Mouse (Mus musculus) stomach, embryonic 14.5 days (tissue): Measurements from ENCODE around the gene Ccp110. TPM values are rescaled to one million over a fixed set of nuclear protein-coding genes. Genes with fewer than 3 reads are reported as not detected.
A peak's percentile ranks its signal among the peaks of the same experiment; 100 is the strongest.

ENCODE experiments used
- ATAC-seq: fragments of 200-750 bp; cut with Nextera tagmentation; 2 replicates; pipeline ENCODE4 v1.8.0; 2017; ENCODE audit warnings: low read depth, moderate TSS enrichment; ENCODE audit not compliant: insufficient number of reproducible peaks, insufficient read depth, low FRiP score
- H3K27ac ChIP-seq: fragments of 300-500 bp; sonication (generic); 2 replicates; pipeline ENCODE4 v1.5.1; 2014; ENCODE audit warnings: mild to moderate bottlenecking, low read length, moderate library complexity, mixed read lengths
- H3K27me3 ChIP-seq: fragments of 300-500 bp; sonication (generic); 2 replicates; pipeline ENCODE4 v1.6.1; 2014; ENCODE audit warnings: low read length, control low read depth, mixed read lengths; ENCODE audit not compliant: control insufficient read depth, insufficient read depth
- H3K36me3 ChIP-seq: fragments of 300-500 bp; sonication (generic); 2 replicates; pipeline ENCODE4 v1.6.1; 2014; ENCODE audit warnings: mild to moderate bottlenecking, control low read depth, low read length, moderate library complexity, mixed read lengths; ENCODE audit not compliant: control insufficient read depth, insufficient read depth
- H3K4me1 ChIP-seq: fragments of 300-500 bp; sonication (generic); 2 replicates; pipeline ENCODE4 v1.6.1; 2014; ENCODE audit warnings: low read length, control low read depth, mixed read lengths; ENCODE audit not compliant: control insufficient read depth, insufficient read depth
- H3K4me2 ChIP-seq: fragments of 300-500 bp; sonication (generic); replicated peaks from 2 replicates; pipeline ENCODE4 v1.6.1; 2014; ENCODE audit warnings: low read depth, low read length, control low read depth
- H3K4me3 ChIP-seq: fragments of 300-500 bp; sonication (generic); 2 replicates; pipeline ENCODE4 v1.5.1; 2014; ENCODE audit warnings: low read depth, low read length, control low read depth
- H3K9ac ChIP-seq: fragments of 300-500 bp; sonication (generic); replicated peaks from 2 replicates; pipeline ENCODE4 v1.6.1; 2014; ENCODE audit warnings: low read depth, mild to moderate bottlenecking, control low read depth, low read length, moderate library complexity, mixed read lengths
- H3K9me3 ChIP-seq: fragments of 300-500 bp; sonication (generic); 2 replicates; pipeline ENCODE4 v1.6.1; 2016; ENCODE audit warnings: low read depth, low read length, control low read depth; ENCODE audit not compliant: control insufficient read depth
- WGBS: fragments of 180-500 bp; shearing (Covaris S2); extraction: QIAGEN DNeasy Blood & Tissue Kit; methylation state at CpG from one replicate; pipeline ENCODE4 v1.1.7; 2014; 5-methylcytosine and 5-hydroxymethylcytosine counted together
- polyA plus RNA-seq: library from polyadenylated mRNA; unstranded; fragments of >200 nt; fragmentation: Nextera tagmentation; extraction: Ambion mirVana; gene quantifications from 2 replicates; pipeline ENCODE4 v1.2.1, GENCODE M21; 2014

The Ccp110 gene
- 11.0 and 12.2 TPM in 2 replicates for polyA plus RNA-seq

DNA sequence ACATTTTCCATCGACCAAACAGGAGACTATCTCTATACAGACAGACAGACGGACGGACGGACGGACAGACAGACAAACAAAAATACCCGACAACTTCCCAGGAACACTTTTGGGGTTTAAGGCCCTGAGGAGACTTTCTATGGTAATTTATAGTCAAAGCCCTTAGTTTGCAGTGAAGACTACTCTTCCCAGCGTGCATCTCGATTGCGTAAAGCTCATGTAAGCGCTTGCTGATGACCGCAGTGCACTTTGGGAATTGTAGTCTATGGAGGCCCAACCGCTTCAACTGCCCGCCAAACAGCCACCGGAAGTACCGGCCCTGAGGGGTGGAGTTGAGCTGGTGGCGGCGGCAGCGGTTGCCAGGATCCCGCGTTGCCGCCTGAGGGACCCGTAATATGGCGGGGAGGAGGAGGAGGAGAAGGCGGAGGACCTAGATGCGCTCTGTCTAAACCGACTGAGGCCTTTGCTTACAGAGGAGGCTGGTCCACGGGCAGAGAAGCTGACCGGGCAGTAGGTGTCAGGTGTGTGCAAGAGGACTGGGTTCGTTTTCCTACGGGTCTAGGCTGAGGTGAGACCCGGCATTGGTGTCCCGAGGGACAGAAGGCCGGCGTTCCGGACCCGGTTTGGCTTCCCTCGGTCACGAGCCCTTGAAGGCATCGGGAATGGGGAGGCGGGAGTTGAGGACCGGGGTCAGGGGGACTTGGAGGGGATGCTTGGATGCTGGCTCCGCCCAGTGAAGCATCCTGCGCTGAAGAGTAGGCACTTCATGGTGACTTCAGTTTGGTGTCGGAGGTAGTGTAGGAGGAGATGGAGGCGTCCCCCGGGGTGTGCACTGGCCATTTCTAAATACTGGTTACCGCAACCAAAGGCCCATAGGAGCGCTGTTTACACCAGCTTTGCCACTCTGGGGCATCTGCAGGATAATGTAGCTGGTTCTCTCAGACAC lies at the start of gene Ccp110:
TSS of gene Ccp110 (plus strand) at position 325 of the 946 bp plus-strand sequence.
- under 1% methylated on average over 48 of the region's 48 CpGs for WGBS
- H3K4me1 ChIP-seq = peaks cover 6% of the 10 kb centered on the region; the same call in 1 of the 2 replicates
- ATAC-seq = peak; percentile 96
- H3K4me3 ChIP-seq = peak within 1 kb of the TSS; percentile 55
- no peaks in the 10 kb centered on the region; the same call in 1 of the 2 replicates for H3K36me3 ChIP-seq
- no peaks in the 10 kb centered on the region for H3K9me3 ChIP-seq
- no peaks in the 10 kb centered on the region for H3K27me3 ChIP-seq
- H3K27ac ChIP-seq = no peak within 1 kb of the TSS
- H3K4me2 ChIP-seq = peak within 1 kb of the TSS; percentile 83
- H3K9ac ChIP-seq = peak within 1 kb of the TSS; percentile 15

DNA sequence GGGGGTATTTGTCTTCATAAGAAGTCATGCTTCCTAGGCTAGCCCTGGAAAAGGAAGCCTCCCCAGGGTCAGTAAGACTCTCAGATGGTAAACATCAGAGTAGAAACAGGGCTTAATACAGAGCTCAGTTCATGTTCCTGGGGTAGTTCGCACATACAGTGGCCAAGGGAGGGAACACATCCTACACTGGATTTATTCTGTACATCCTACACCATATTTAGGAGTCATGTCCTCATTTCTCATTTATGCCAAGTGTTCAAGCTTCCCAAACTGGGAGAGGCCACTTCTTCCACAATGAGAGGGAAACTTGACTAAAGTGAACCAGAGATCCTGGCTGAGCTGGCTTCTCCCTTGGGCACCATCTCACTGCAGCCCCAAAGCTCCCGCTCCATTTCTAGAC lies 44.6 kb upstream of the Ccp110 start:
- ATAC-seq = no peak
- no peak overlapping the region for H3K4me3 ChIP-seq
- H3K4me2 ChIP-seq = no peak overlapping the region
- H3K9me3 ChIP-seq = no peaks in the 10 kb centered on the region
- H3K4me1 ChIP-seq = no peaks in the 10 kb centered on the region
- H3K27ac ChIP-seq = no peak overlapping the region
- no peak overlapping the region for H3K9ac ChIP-seq
- no peaks in the 10 kb centered on the region for H3K27me3 ChIP-seq
- 98% methylated on average over 2 of the region's 2 CpGs for WGBS
- no peaks in the 10 kb centered on the region for H3K36me3 ChIP-seq

DNA sequence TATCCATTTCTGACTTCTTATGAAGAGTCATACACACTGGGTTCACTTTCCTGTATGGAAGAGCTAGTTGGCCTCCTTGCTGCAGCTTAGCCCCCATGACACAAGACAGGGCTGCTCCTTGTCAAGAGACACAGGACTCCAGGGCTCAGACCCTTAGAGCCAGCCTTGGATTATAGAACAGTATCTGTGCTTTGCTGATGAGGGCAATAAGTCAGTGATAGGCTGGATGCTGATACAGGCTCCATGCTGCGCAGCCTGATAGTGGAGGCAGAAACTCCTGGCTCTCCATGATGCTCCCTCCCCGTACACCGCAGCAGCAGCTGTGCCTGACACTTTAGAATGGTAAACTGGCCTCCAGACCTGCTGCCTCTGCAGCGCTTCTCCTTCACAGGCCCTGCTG lies 42.2 kb upstream of the Ccp110 start:
- H3K27ac ChIP-seq = no peak overlapping the region
- no peaks in the 10 kb centered on the region for H3K27me3 ChIP-seq
- no peaks in the 10 kb centered on the region for H3K36me3 ChIP-seq
- H3K4me2 ChIP-seq = no peak overlapping the region
- no peak overlapping the region for H3K9ac ChIP-seq
- H3K9me3 ChIP-seq = no peaks in the 10 kb centered on the region
- H3K4me1 ChIP-seq = no peaks in the 10 kb centered on the region
- WGBS = 73% methylated on average over 4 of the region's 4 CpGs
- no peak for ATAC-seq
- H3K4me3 ChIP-seq = no peak overlapping the region

DNA sequence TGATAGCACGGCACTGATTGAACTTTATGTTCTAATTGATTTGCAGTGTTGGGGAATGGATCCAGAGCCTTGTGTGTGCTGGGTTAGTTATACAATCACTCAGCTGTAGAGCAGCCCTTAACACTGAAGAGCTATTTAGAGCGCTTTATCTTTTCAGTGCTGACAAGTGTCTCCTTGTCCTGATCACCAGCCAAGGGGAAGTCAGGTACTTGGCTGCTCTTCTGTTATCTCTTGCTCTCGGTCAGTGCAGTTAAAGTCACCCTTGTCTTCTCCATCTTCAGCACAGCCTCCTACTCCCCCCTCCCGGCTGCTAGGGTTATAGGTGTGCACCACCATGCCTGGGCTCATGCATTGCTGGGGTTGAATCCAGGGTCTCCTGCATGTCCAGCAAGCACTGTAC lies 35.5 kb upstream of the Ccp110 start:
- 84% methylated on average over 4 of the region's 4 CpGs for WGBS
- Histone ChIP-seq H3K4me2 (no peak overlapping the region), H3K27me3 (no peaks in the 10 kb centered on the region), H3K4me3 (no peak overlapping the region), H3K27ac (no peak overlapping the region), H3K36me3 (no peaks in the 10 kb centered on the region), H3K9ac (no peak overlapping the region), H3K9me3 (no peaks in the 10 kb centered on the region), H3K4me1 (no peaks in the 10 kb centered on the region)
- ATAC-seq = no peak

DNA sequence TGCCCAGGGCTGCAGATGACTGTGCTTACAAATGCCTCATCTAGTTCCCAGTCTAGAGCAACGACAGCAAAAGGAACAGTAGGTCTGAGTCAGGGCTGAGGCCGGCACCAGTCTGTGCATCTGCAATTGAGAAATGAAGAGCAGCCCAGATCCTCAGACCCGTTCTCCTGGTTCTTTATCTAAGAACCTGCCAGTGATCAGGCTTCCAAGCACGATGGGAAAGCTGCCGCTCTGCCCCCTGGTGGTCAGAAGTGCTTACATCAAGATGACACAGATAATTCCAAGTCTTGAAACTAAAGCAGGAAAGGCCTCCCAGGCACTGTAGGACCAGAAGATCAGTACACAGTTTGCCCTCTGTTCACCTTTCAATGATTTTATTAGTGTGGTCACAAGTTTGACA lies 24.2 kb upstream of the Ccp110 start:
- Histone ChIP-seq H3K4me3 (no peak overlapping the region), H3K4me1 (no peaks in the 10 kb centered on the region), H3K9ac (no peak overlapping the region), H3K4me2 (no peak overlapping the region), H3K9me3 (no peaks in the 10 kb centered on the region), H3K36me3 (peaks cover 39% of the 10 kb centered on the region), H3K27ac (no peak overlapping the region), H3K27me3 (no peaks in the 10 kb centered on the region)
- ATAC-seq = peak; percentile 44; the same call in 1 of the 2 replicates
- 28% methylated on average over 5 of the region's 5 CpGs for WGBS

DNA sequence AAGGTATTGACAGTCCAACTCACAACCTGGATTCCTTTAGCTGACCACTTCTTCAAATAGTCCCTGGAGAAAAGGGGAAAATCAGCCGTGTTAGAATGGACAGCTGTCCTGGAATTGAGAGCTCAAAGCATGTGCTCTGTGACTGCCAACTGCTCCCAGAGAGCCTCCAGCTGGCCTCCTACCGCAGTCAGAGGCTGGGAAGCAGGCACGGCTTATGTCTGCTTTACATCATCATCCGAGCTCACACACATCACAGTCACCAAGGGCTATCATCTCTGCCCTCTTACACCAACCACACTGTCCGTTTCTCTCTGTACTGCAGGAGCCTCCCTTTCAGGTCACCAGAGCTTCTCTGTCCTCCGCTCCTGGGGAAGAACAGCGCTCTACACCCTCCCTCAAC lies 23.3 kb upstream of the Ccp110 start:
- Histone ChIP-seq H3K9me3 (no peaks in the 10 kb centered on the region), H3K4me1 (no peaks in the 10 kb centered on the region), H3K4me3 (no peak overlapping the region), H3K9ac (no peak overlapping the region), H3K36me3 (peaks cover 39% of the 10 kb centered on the region), H3K27me3 (no peaks in the 10 kb centered on the region), H3K4me2 (no peak overlapping the region), H3K27ac (no peak overlapping the region)
- WGBS = 88% methylated on average over 7 of the region's 7 CpGs
- no peak for ATAC-seq

DNA sequence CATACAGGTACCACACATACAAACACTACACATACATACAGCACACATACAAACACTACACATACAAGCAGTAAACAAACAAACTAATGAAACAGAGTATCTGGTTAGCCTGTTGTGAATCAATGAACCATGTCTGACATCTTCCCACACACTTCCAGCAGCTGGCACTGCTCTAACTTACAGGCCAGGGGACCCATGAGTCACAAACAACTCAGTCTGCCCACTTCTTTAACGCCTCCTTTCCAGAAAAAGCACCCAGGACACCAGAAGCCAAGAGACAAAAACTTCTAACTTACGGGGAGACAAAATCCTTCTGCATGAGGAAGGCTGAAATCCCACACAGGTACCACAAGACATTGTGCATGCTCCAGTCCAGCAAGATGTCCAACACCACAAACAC lies 21.1 kb upstream of the Ccp110 start:
- 93% methylated on average over 2 of the region's 2 CpGs for WGBS
- Histone ChIP-seq H3K36me3 (peaks cover 39% of the 10 kb centered on the region), H3K4me2 (no peak overlapping the region), H3K4me1 (no peaks in the 10 kb centered on the region), H3K27me3 (no peaks in the 10 kb centered on the region), H3K9ac (no peak overlapping the region), H3K4me3 (no peak overlapping the region), H3K9me3 (no peaks in the 10 kb centered on the region), H3K27ac (no peak overlapping the region)
- ATAC-seq = no peak

DNA sequence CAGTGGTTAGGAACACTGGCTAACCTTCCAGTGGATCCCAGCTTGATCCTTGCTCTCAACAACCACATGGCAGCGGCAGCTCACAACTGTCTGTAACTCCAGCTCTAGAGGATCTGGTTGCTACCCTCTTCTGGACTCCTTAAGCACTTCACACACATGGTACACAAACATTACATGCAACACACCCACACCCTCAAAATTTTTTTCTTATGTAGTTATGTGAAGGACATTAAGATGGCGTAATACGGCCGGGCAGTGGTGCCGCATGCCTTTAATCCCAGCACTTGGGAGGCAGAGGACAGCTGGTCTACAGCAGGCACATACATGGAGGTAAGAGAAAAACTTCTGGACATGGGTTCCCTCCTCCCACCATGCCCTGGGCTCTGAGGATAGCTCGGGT lies 16.2 kb upstream of the Ccp110 start:
- Histone ChIP-seq H3K9ac (no peak overlapping the region), H3K27ac (no peak overlapping the region), H3K9me3 (no peaks in the 10 kb centered on the region), H3K36me3 (peaks cover 11% of the 10 kb centered on the region; the same call in 1 of the 2 replicates), H3K27me3 (no peaks in the 10 kb centered on the region), H3K4me1 (no peaks in the 10 kb centered on the region), H3K4me2 (no peak overlapping the region), H3K4me3 (no peak overlapping the region)
- no peak for ATAC-seq
- 97% methylated on average over 6 of the region's 6 CpGs for WGBS
